ENCODE assay signal across 15 mouse cellular contexts in the genomic region with DNA sequence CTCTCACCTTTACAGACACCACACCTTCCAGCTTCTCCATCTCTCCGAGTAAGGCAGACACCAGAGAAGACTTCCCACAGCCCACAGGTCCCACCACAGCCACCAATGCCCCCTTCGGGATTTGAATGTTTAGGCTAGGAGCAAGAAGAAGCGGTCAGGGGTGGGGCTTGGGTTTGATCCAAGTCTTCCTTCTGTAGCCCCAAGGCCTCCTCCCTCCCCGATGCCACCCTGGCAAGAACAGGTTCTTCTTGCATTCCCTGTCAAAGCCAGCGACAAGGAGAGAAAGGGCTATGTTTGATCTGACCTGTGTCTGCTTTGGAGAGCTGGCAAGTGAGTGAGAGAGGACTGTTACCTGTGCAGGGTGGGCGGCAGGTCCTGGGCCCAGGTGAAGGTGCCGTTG. TPM values are rescaled to one million over a fixed set of nuclear protein-coding genes. Genes with fewer than 3 reads are reported as not detected.
DNase-seq lines count a peak whose midpoint lies in the region; ATAC-seq and TF ChIP-seq lines count a peak whose summit lies in the region.
"Had no signal": no experiment of that assay in that cellular context is flagged by ENCODE, and none has a peak within 500 bp of the region (broad histone marks: within the 10 kb centered on the region; RNA-seq: fewer than 3 reads in every experiment).

No protein-coding gene starts in this region.

- 0 out of 2 replicates have a peak overlapping the region, but pooled peaks have one; percentile 14 for H3K27ac ChIP-seq in liver, adult 2 months (replicated peaks; ENCODE audit: insufficient read depth, low read depth, low read length)
- no peak overlapping the region for H3K27ac ChIP-seq in liver, embryonic 12.5 days
- H3K27ac ChIP-seq in lung, embryonic 16.5 days (ENCODE audit: low read length) = no peak overlapping the region
- H3K27ac ChIP-seq in neural tube, embryonic 15.5 days (replicated peaks) = no peak overlapping the region
- H3K27ac ChIP-seq: forebrain, embryonic 12.5 days; kidney, embryonic 15.5 days; liver, embryonic 13.5 days; midbrain, embryonic 15.5 days had no signal

- peak; percentile 53 for DNase-seq in cerebellum, adult 11-12 months
- no peak for DNase-seq in cerebellum, adult 9-10 months
- DNase-seq in liver, adult 2 months (ENCODE audit: extremely low read depth, low read depth, low spot score) = no peak
- peak; percentile 45 for DNase-seq in urinary bladder, adult 2 months (ENCODE audit: low spot score)
- no peak for DNase-seq in right cerebral cortex, adult 2 months (ENCODE audit: low spot score in 2 of 2)
- DNase-seq: gastrocnemius, postnatal 14 days; liver, embryonic 13.5 days; thymus, adult 2 months had no signal

- no peaks in the 10 kb centered on the region for H3K9me3 ChIP-seq in liver, embryonic 12.5 days (replicated peaks)
- H3K9me3 ChIP-seq in lung, embryonic 16.5 days (ENCODE audit: control insufficient read depth, low read length) = no peaks in the 10 kb centered on the region
- H3K9me3 ChIP-seq in neural tube, embryonic 15.5 days (replicated peaks) = no peaks in the 10 kb centered on the region
- H3K9me3 ChIP-seq: forebrain, embryonic 12.5 days; kidney, embryonic 15.5 days; liver, embryonic 13.5 days; midbrain, embryonic 15.5 days had no signal

- 85% methylated on average over 7 of the region's 7 CpGs for WGBS in liver, adult 2 months
- WGBS in liver, embryonic 12.5 days (ENCODE audit: insufficient replicate concordance) = 59% methylated on average over 7 of the region's 7 CpGs
- WGBS in lung, embryonic 16.5 days = 64% methylated on average over 7 of the region's 7 CpGs
- 82% methylated on average over 7 of the region's 7 CpGs for WGBS in neural tube, embryonic 15.5 days

- no peak for TF ChIP-seq POLR2A in liver, adult 2 months (IDR thresholded peaks at IDR 0.05; ENCODE audit: extremely low read depth, insufficient read depth, low read length)

- peaks cover 20% of the 10 kb centered on the region for H3K4me1 ChIP-seq in liver, adult 2 months (ENCODE audit: control insufficient read depth, insufficient read depth, low read length)
- H3K4me1 ChIP-seq in liver, embryonic 12.5 days = no peaks in the 10 kb centered on the region
- H3K4me1 ChIP-seq in lung, embryonic 16.5 days (replicated peaks; ENCODE audit: control insufficient read depth, insufficient read depth, low read length) = peaks cover 8% of the 10 kb centered on the region; the same call in 1 of the 2 replicates
- H3K4me1 ChIP-seq in neural tube, embryonic 15.5 days = no peaks in the 10 kb centered on the region
- H3K4me1 ChIP-seq: forebrain, embryonic 12.5 days; liver, embryonic 13.5 days; midbrain, embryonic 15.5 days had no signal

- H3K4me2 ChIP-seq in liver, embryonic 12.5 days = no peak overlapping the region
- no peak overlapping the region for H3K4me2 ChIP-seq in lung, embryonic 16.5 days (ENCODE audit: low read depth, low read length)
- H3K4me2 ChIP-seq in neural tube, embryonic 15.5 days = no peak overlapping the region
- H3K4me2 ChIP-seq: forebrain, embryonic 12.5 days; kidney, embryonic 15.5 days; liver, embryonic 13.5 days; midbrain, embryonic 15.5 days had no signal

- H3K79me2 ChIP-seq in liver, adult 2 months (ENCODE audit: control insufficient read depth, insufficient read depth, low read length) = no peaks in the 10 kb centered on the region

- H3K27me3 ChIP-seq in liver, adult 2 months (ENCODE audit: control insufficient read depth, insufficient read depth, low read length) = no peaks in the 10 kb centered on the region
- peaks cover 39% of the 10 kb centered on the region for H3K27me3 ChIP-seq in liver, embryonic 12.5 days (replicated peaks)
- H3K27me3 ChIP-seq in lung, embryonic 16.5 days (ENCODE audit: control insufficient read depth, insufficient read depth, low read depth, low read length) = no peaks in the 10 kb centered on the region
- H3K27me3 ChIP-seq in neural tube, embryonic 15.5 days (replicated peaks) = no peaks in the 10 kb centered on the region
- H3K27me3 ChIP-seq: forebrain, embryonic 12.5 days; kidney, embryonic 15.5 days; midbrain, embryonic 15.5 days had no signal

- H3K9ac ChIP-seq in liver, adult 2 months (ENCODE audit: low read depth, low read length) = no peak overlapping the region
- no peak overlapping the region for H3K9ac ChIP-seq in liver, embryonic 12.5 days
- no peak overlapping the region for H3K9ac ChIP-seq in lung, embryonic 16.5 days (ENCODE audit: low read length)
- H3K9ac ChIP-seq in neural tube, embryonic 15.5 days (replicated peaks) = no peak overlapping the region
- H3K9ac ChIP-seq: forebrain, embryonic 12.5 days; kidney, embryonic 15.5 days; liver, embryonic 13.5 days; midbrain, embryonic 15.5 days had no signal

- TF ChIP-seq CTCF in liver, adult 2 months (IDR thresholded peaks at IDR 0.05; ENCODE audit: low read depth, low read length) = no peak

- no peak for ATAC-seq in liver, embryonic 12.5 days
- ATAC-seq in lung, embryonic 16.5 days (ENCODE audit: low read depth) = peak; percentile 34; the same call in 1 of the 2 replicates
- no peak for ATAC-seq in neural tube, embryonic 15.5 days (ENCODE audit: low FRiP score)
- ATAC-seq: inflammation-experienced regulatory T-cells, adult 6 months; midbrain, embryonic 15.5 days had no signal

- H3K36me3 ChIP-seq in liver, adult 2 months (ENCODE audit: control insufficient read depth, insufficient read depth, low read length) = peaks cover 31% of the 10 kb centered on the region; the same call in 1 of the 2 replicates
- H3K36me3 ChIP-seq in liver, embryonic 12.5 days = no peaks in the 10 kb centered on the region
- no peaks in the 10 kb centered on the region for H3K36me3 ChIP-seq in lung, embryonic 16.5 days (ENCODE audit: control insufficient read depth, insufficient read depth, low read length)
- H3K36me3 ChIP-seq in neural tube, embryonic 15.5 days = no peaks in the 10 kb centered on the region
- H3K36me3 ChIP-seq: forebrain, embryonic 12.5 days; kidney, embryonic 15.5 days; liver, embryonic 13.5 days; midbrain, embryonic 15.5 days had no signal

- no peak overlapping the region for H3K4me3 ChIP-seq in liver, adult 2 months (ENCODE audit: insufficient read depth, low read depth, low read length)
- H3K4me3 ChIP-seq in liver, embryonic 12.5 days = no peak overlapping the region
- H3K4me3 ChIP-seq in lung, embryonic 16.5 days (ENCODE audit: low read length) = no peak overlapping the region
- H3K4me3 ChIP-seq in neural tube, embryonic 15.5 days (replicated peaks) = no peak overlapping the region
- H3K4me3 ChIP-seq: forebrain, embryonic 12.5 days; kidney, embryonic 15.5 days; liver, embryonic 13.5 days; midbrain, embryonic 15.5 days had no signal

RNA-seq across cellular contexts. Expression of gene Abcc3, which starts 29.1 kb away (rescaled TPM):
- total RNA-seq in liver, adult 2 months (2014; rRNA removed) = 180 and 280 TPM in 2 replicates
- 251 and 292 TPM in 2 replicates for polyA plus RNA-seq in liver, adult 2 months (2012; rRNA removed)
- polyA plus RNA-seq in liver, embryonic 12.5 days (2016; fragmentation: Nextera tagmentation; extraction: Ambion mirVana) = 4.0 and 4.3 TPM in 2 replicates
- polyA plus RNA-seq in lung, embryonic 16.5 days (2015; fragmentation: Nextera tagmentation; extraction: Ambion mirVana) = 4.0 and 5.0 TPM in 2 replicates
- 84.7 and 95.3 TPM in 2 replicates for polyA plus RNA-seq in urinary bladder, adult 2 months (2012; rRNA removed)
- 1.1 and 1.7 TPM in 2 replicates for polyA plus RNA-seq in neural tube, embryonic 15.5 days (2015; fragmentation: Nextera tagmentation; extraction: Ambion mirVana)

RNA-seq across cellular contexts. Expression of gene Ankrd40, which starts 35.9 kb away (rescaled TPM):
- total RNA-seq in liver, adult 2 months (2014; rRNA removed) = 28.0 and 30.0 TPM in 2 replicates
- 47.6 and 56.5 TPM in 2 replicates for polyA plus RNA-seq in liver, adult 2 months (2012; rRNA removed)
- 15.7 and 15.9 TPM in 2 replicates for polyA plus RNA-seq in liver, embryonic 12.5 days (2016; fragmentation: Nextera tagmentation; extraction: Ambion mirVana)
- polyA plus RNA-seq in lung, embryonic 16.5 days (2015; fragmentation: Nextera tagmentation; extraction: Ambion mirVana) = 11.5 and 12.2 TPM in 2 replicates
- polyA plus RNA-seq in urinary bladder, adult 2 months (2012; rRNA removed) = 65.6 and 75.4 TPM in 2 replicates
- polyA plus RNA-seq in neural tube, embryonic 15.5 days (2015; fragmentation: Nextera tagmentation; extraction: Ambion mirVana) = 12.5 and 17.7 TPM in 2 replicates

RNA-seq across cellular contexts. Expression of gene Luc7l3, which starts 41.9 kb away (rescaled TPM):
- total RNA-seq in liver, adult 2 months (2014; rRNA removed) = 17.9 and 20.1 TPM in 2 replicates
- polyA plus RNA-seq in liver, adult 2 months (2012; rRNA removed) = 2.5 and 4.6 TPM in 2 replicates
- polyA plus RNA-seq in liver, embryonic 12.5 days (2016; fragmentation: Nextera tagmentation; extraction: Ambion mirVana) = 67.1 and 67.4 TPM in 2 replicates
- polyA plus RNA-seq in lung, embryonic 16.5 days (2015; fragmentation: Nextera tagmentation; extraction: Ambion mirVana) = 99.0 and 105 TPM in 2 replicates
- polyA plus RNA-seq in urinary bladder, adult 2 months (2012; rRNA removed) = 84.6 and 102 TPM in 2 replicates
- polyA plus RNA-seq in neural tube, embryonic 15.5 days (2015; fragmentation: Nextera tagmentation; extraction: Ambion mirVana) = 124 and 133 TPM in 2 replicates

Comparison
In these comparisons a context has a peak if more than half of its experiments do, and no peak if none do; other contexts are left out.
1. DNase-seq: peak in cerebellum, adult 11-12 months (single experiment) and urinary bladder, adult 2 months (single experiment); none in cerebellum, adult 9-10 months (single experiment), liver, adult 2 months (single experiment) and right cerebral cortex, adult 2 months (0 of 2).
2. RNA of gene Abcc3, which starts 29.1 kb away (polyA plus RNA-seq): 251 to 292 TPM in liver, adult 2 months and 84.7 to 95.3 TPM in urinary bladder, adult 2 months; 4.0 to 5.0 TPM in lung, embryonic 16.5 days, 4.0 to 4.3 TPM in liver, embryonic 12.5 days and 1.1 to 1.7 TPM in neural tube, embryonic 15.5 days; every median in the first group is over 10 times any median in the second.
3. RNA of gene Luc7l3, which starts 41.9 kb away (polyA plus RNA-seq): 124 to 133 TPM in neural tube, embryonic 15.5 days, 99.0 to 105 TPM in lung, embryonic 16.5 days, 84.6 to 102 TPM in urinary bladder, adult 2 months and 67.1 to 67.4 TPM in liver, embryonic 12.5 days; 2.5 to 4.6 TPM in liver, adult 2 months; every median in the first group is over 10 times any median in the second.